Mouse (Mus musculus) T-helper 2 cell (primary cell): ENCODE data around the gene Gspt1.

ENCODE experiments used
- in situ Hi-C: fragments of 300-600 bp; cut with MboI, MseI; formaldehyde crosslinking; loops from one replicate; pipeline ENCODE4 v1.15.1; 2025; ENCODE audit warnings: high pct_unique_total_duplicates

Gspt1 gene

GRCm38 (mm10) chr16:11203600-11204390 lies 50.3 kb downstream of the Gspt1 start:
- in situ Hi-C loops: no loop called here

GRCm38 (mm10) chr16:11202571-11203554 lies 51.3 kb downstream of the Gspt1 start, which contains the start of gene Rsl1d1:
Rsl1d1 (minus strand) TSS chr16:11203331.
- in situ Hi-C loops: no loop called here

- in situ Hi-C loops: no loop called here
Observed at GRCm38 (mm10) chr16:11201740-11202394, 52.3 kb downstream of the Gspt1 start.

GRCm38 (mm10) chr16:11200247-11200646 lies 53.9 kb downstream of the Gspt1 start:
- in situ Hi-C loops: no loop called here

GRCm38 (mm10) chr16:11198467-11198866 lies 55.7 kb downstream of the Gspt1 start:
- in situ Hi-C loops: no loop called here

- in situ Hi-C loops: no loop called here
Observed at GRCm38 (mm10) chr16:11197052-11197451, 57.1 kb downstream of the Gspt1 start.

- in situ Hi-C loops: no loop called here
Observed at GRCm38 (mm10) chr16:11193231-11193630, 60.9 kb downstream of the Gspt1 start.

- in situ Hi-C loops: no loop called here
Observed at GRCm38 (mm10) chr16:11190150-11190549, 64.0 kb downstream of the Gspt1 start.

- in situ Hi-C loops: no loop called here
Observed at GRCm38 (mm10) chr16:11177404-11177803, 76.7 kb downstream of the Gspt1 start.

- in situ Hi-C loops: no loop called here
Observed at GRCm38 (mm10) chr16:11176884-11177244, 77.3 kb downstream of the Gspt1 start.

GRCm38 (mm10) chr16:11176208-11176883 lies 77.8 kb downstream of the Gspt1 start, which contains the start of gene Zc3h7a:
Zc3h7a (minus strand) TSS chr16:11176393.
- in situ Hi-C loops: no loop called here

GRCm38 (mm10) chr16:11175489-11176207 lies 78.5 kb downstream of the Gspt1 start:
- in situ Hi-C loops: no loop called here

GRCm38 (mm10) chr16:11175100-11175488 lies 79.0 kb downstream of the Gspt1 start:
- in situ Hi-C loops: no loop called here

- in situ Hi-C loops: loop anchor here (5.0 kb wide), 1 partner anchor 37 kb away; no protein-coding TSS in a partner anchor
Observed at GRCm38 (mm10) chr16:11174671-11175081, 79.4 kb downstream of the Gspt1 start.

GRCm38 (mm10) chr16:11171679-11172078 lies 82.4 kb downstream of the Gspt1 start:
- in situ Hi-C loops: loop anchor here (5.0 kb wide), 1 partner anchor 34 kb away; no protein-coding TSS in a partner anchor
